Mouse (Mus musculus) embryonic facial prominence, embryonic 15.5 days (tissue): Measurements from ENCODE around the gene Atp2b2. TPM values are rescaled to one million over a fixed set of nuclear protein-coding genes. Genes with fewer than 3 reads are reported as not detected.

Source experiments
- ATAC-seq: fragments of 200-750 bp; cut with Nextera tagmentation; 2 replicates; pipeline ENCODE4 v1.8.0; 2017; ENCODE audit warnings: low read depth, moderate TSS enrichment; ENCODE audit not compliant: insufficient number of reproducible peaks, low FRiP score, low TSS enrichment
- H3K27ac ChIP-seq: fragments of 300-500 bp; sonication (generic); replicated peaks from 2 replicates; pipeline ENCODE4 v1.5.1; 2015; ENCODE audit warnings: mild to moderate bottlenecking, inconsistent platforms
- H3K27me3 ChIP-seq: fragments of 300-500 bp; sonication (generic); 2 replicates; pipeline ENCODE4 v1.6.1; 2015; ENCODE audit warnings: inconsistent platforms
- H3K36me3 ChIP-seq: fragments of 300-500 bp; sonication (generic); 2 replicates; pipeline ENCODE4 v1.6.1; 2015; ENCODE audit warnings: mild to moderate bottlenecking, inconsistent platforms
- H3K4me1 ChIP-seq: fragments of 300-500 bp; sonication (generic); 2 replicates; pipeline ENCODE4 v1.6.1; 2015; ENCODE audit warnings: inconsistent platforms
- H3K4me2 ChIP-seq: fragments of 300-500 bp; sonication (generic); replicated peaks from 2 replicates; pipeline ENCODE4 v1.6.1; 2015; ENCODE audit warnings: mild to moderate bottlenecking, inconsistent platforms
- H3K4me3 ChIP-seq: fragments of 300-500 bp; sonication (generic); replicated peaks from 2 replicates; pipeline ENCODE4 v1.5.1; 2015; ENCODE audit warnings: mild to moderate bottlenecking, inconsistent platforms
- H3K9ac ChIP-seq: fragments of 300-500 bp; sonication (generic); 2 replicates; pipeline ENCODE4 v1.6.1; 2015; ENCODE audit warnings: inconsistent platforms
- H3K9me3 ChIP-seq: fragments of 300-500 bp; sonication (generic); replicated peaks from 2 replicates; pipeline ENCODE4 v1.6.1; 2016; ENCODE audit warnings: inconsistent platforms
- WGBS: fragments of 180-500 bp; shearing (Covaris S2); methylation state at CpG from one replicate; pipeline ENCODE4 v1.1.7; 2015; 5-methylcytosine and 5-hydroxymethylcytosine counted together
- polyA plus RNA-seq: library from polyadenylated mRNA; unstranded; fragments of >200 nt; fragmentation: Nextera tagmentation; extraction: Ambion mirVana; gene quantifications from 2 replicates; pipeline ENCODE4 v1.2.1, GENCODE M21; 2015

The Atp2b2 gene
- polyA plus RNA-seq, 1 experiment from 2014 or later = 0.13 TPM

DNA sequence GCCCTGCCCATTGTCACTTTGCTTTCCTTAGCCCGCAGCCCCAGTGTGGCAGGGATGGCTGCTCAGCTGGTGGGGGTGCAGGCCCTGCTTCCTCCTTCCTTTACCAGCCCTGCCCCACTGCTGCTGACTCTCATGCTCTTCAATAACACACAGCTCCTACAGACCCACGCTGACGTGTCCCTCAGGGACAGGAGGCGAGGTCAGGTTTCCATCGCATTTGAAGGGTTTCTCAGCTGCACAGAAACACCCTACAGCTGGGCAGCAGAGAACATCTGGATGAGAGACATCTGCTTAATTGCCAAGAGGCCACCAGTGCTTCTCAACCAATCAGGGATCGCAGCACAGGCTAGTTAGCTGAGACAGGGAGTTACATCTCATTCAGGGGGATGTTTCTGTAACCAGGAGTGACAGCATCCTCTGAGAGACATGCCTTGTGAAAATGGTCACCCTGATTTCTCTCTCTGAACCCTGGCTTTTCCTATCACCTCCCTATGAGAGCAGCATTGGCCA is 254.9 kb downstream of the Atp2b2 start:
- H3K36me3 ChIP-seq = no peaks in the 10 kb centered on the region
- peaks cover 11% of the 10 kb centered on the region for H3K4me1 ChIP-seq
- ATAC-seq = no peak
- H3K9me3 ChIP-seq = no peaks in the 10 kb centered on the region
- no peak overlapping the region for H3K4me3 ChIP-seq
- 15% methylated on average over 6 of the region's 6 CpGs for WGBS
- H3K9ac ChIP-seq = no peak overlapping the region
- H3K27ac ChIP-seq = no peak overlapping the region
- H3K4me2 ChIP-seq = no peak overlapping the region
- no peaks in the 10 kb centered on the region for H3K27me3 ChIP-seq

DNA sequence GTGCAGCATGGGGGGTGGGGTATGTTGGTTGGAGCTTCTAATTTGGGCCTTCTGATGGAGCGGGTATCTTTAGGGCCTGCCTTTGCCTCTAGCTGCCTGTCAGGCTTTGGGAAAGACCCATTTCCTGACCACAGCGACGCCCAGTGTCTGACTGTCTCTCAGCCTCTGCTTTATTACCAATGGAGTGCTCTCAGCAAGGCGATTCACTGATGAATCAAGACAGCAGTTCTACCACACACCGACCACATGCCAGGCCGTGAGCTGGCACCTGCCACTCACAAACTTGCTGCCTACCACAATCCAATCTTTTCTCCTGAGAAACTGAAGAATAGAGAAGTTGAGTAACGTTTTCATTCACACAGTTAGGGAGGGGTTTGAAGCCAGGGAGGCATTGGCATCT is 256.8 kb downstream of the Atp2b2 start:
- H3K9me3 ChIP-seq = no peaks in the 10 kb centered on the region

DNA sequence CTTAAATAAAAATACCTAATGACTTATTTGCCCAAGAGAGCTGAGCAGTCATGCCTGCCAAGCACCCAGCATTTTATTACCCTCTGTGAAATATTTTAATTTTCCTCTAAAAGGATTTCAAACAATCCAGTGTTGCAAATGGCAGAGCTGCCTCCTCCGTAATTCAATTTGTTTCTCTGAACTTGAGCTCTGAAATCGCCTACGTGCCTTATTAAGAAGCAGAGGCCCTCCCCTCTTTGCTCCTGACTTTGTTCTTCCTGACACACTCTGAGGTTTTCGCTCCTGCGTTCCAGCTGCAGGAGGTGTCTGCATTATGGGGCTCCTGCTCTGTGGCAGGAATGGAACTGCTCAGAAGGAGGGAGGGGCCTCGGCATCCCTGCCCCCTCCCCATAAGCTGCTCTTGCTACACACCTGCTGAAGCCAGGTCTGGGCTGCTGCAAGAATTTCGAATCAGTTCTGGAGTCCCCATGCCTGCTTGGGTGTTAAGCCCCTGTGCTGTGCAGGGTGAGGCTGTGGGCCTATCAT is 264.1 kb downstream of the Atp2b2 start:
- no peak overlapping the region for H3K9ac ChIP-seq
- H3K4me2 ChIP-seq = no peak overlapping the region
- H3K9me3 ChIP-seq = no peaks in the 10 kb centered on the region
- no peak overlapping the region for H3K27ac ChIP-seq
- H3K36me3 ChIP-seq = no peaks in the 10 kb centered on the region
- WGBS = 37% methylated on average over 7 of the region's 7 CpGs
- H3K4me3 ChIP-seq = no peak overlapping the region
- no peaks in the 10 kb centered on the region for H3K4me1 ChIP-seq
- no peak for ATAC-seq
- no peaks in the 10 kb centered on the region; the same call in 1 of the 2 replicates for H3K27me3 ChIP-seq

More for the DNA sequence above, 256.8 kb downstream of the Atp2b2 start:
- no peak for ATAC-seq
- no peak overlapping the region for H3K4me2 ChIP-seq
- H3K9ac ChIP-seq = no peak overlapping the region
- H3K27me3 ChIP-seq = no peaks in the 10 kb centered on the region
- peaks cover 11% of the 10 kb centered on the region for H3K4me1 ChIP-seq
- H3K27ac ChIP-seq = no peak overlapping the region
- no peaks in the 10 kb centered on the region for H3K36me3 ChIP-seq
- no peak overlapping the region for H3K4me3 ChIP-seq
- WGBS = 79% methylated on average over 7 of the region's 7 CpGs

DNA sequence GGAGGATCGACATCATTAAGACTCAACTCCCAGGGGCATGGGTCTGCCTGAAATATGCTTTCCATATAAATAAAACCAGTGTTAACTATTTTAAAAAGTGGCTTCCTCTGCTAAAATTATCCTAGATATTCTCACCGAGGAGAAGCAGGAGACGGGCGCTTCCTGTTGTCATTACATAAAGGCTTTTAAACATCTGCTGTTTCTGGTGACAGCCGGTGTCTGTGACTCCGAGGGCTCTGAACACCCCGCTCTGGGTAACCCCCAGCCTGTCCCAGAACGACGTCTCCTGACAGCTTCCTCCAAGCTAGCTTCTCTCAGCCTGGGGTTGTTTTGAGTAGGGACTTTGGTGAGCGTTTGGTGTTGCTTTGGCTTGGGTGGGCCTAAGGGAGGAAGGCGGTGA is 273.6 kb downstream of the Atp2b2 start:
- Histone ChIP-seq H3K9ac (no peak overlapping the region), H3K4me2 (no peak overlapping the region), H3K27me3 (no peaks in the 10 kb centered on the region), H3K27ac (no peak overlapping the region), H3K36me3 (no peaks in the 10 kb centered on the region), H3K4me1 (no peaks in the 10 kb centered on the region), H3K4me3 (no peak overlapping the region), H3K9me3 (no peaks in the 10 kb centered on the region)
- ATAC-seq = no peak
- WGBS = 44% methylated on average over 11 of the region's 11 CpGs

DNA sequence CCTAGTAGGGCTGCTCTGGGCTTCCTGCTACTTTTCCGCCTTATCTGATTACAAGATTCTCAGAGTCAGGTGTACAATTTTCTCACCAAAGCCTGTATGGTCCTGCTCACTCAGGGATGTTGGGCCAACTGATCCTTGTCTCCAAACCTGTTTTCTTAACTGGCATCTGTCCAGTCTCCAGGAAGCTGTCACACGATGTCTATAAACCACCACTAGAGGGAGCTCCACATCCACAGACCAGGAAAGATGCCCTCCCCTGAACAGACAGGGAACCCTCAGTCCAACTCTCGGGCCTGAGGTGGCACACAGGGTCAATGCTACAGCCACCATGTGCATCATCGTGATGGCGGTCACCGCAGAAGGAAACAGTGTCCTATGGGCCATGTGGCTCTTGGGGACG is 280.8 kb downstream of the Atp2b2 start:
- no peaks in the 10 kb centered on the region for H3K4me1 ChIP-seq
- H3K36me3 ChIP-seq = no peaks in the 10 kb centered on the region
- no peak overlapping the region for H3K4me2 ChIP-seq
- no peak for ATAC-seq
- H3K4me3 ChIP-seq = no peak overlapping the region
- 29% methylated on average over 7 of the region's 7 CpGs for WGBS
- H3K27ac ChIP-seq = no peak overlapping the region
- H3K27me3 ChIP-seq = no peaks in the 10 kb centered on the region
- no peak overlapping the region for H3K9ac ChIP-seq
- H3K9me3 ChIP-seq = no peaks in the 10 kb centered on the region

DNA sequence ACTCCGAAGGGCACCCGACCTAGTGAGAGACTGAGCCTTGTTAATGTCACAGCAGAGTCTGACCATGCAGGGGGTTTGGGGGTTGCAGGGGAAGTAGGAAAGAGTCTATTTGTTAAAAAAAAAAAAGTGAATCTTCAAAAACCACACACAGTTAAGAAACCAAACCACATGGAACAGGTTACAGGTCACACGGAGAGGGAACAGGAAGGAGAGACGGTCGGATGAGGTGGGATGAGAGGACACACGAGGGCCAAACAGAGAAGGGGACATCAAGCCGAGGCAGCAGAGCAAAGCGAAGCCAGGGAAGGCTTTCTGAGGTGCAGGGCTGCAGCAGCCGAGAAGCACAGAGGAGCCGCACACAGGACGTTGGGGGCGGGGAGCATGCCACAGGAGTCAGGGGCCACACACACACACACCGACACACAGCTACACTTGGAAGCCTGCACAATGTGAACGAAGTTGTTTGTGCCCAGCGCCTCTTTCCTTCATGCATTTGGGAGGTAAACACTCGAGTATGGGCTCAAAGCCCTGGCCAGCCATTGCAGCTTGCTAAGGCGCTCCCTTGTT is 293.2 kb downstream of the Atp2b2 start:
- H3K9me3 ChIP-seq = no peaks in the 10 kb centered on the region
- H3K4me3 ChIP-seq = no peak overlapping the region
- H3K27ac ChIP-seq = no peak overlapping the region
- no peaks in the 10 kb centered on the region for H3K36me3 ChIP-seq
- no peak for ATAC-seq
- H3K4me1 ChIP-seq = no peaks in the 10 kb centered on the region
- no peak overlapping the region for H3K9ac ChIP-seq
- 55% methylated on average over 17 of the region's 17 CpGs for WGBS
- H3K4me2 ChIP-seq = no peak overlapping the region
- peaks cover 26% of the 10 kb centered on the region for H3K27me3 ChIP-seq

DNA sequence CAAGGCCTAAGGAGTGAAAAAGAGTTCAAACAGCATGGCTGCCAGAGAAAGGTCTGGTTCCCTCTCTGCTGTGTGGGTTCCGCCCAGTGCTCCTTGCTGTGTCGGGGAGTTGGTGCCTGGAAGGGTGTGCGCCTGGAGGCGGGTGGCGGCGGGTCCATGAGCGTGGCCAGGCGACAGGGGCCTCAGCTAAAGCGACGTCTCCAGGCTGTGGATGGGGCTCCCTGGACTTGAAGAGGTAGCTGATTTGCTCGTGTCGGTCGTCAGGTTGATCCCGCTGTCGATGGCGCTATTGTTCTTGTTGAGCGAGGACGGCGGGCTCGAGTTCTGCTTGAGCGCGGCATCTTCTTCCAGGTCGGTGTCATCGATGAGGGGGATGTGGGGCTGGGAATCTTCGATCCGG is 294.1 kb downstream of the Atp2b2 start:
- WGBS = 27% methylated on average over 26 of the region's 26 CpGs
- no peak overlapping the region for H3K4me3 ChIP-seq
- peak overlapping the region; percentile 21; the same call in 1 of the 2 replicates for H3K4me2 ChIP-seq

DNA sequence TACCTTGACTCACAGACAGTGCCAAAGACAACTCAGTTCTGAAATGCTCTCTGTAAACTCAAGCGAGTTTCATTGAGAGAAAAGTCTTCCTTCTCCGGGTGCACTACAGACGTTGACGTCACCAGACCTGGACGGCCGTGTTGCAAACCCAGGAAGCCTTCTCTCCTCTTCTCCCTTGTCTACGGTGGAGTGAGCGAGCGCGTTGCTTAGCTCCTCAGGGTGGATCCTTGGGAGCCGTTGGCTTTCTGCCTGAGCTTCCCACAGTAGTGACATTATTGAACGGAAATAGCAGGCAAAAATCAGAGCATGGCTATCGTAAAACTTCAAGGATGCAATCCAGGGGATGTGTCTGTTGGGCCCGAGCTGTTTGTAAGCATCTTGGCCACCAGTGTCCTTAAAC is 295.1 kb downstream of the Atp2b2 start:
- no peaks in the 10 kb centered on the region for H3K4me1 ChIP-seq
- ATAC-seq = no peak
- 84% methylated on average over 14 of the region's 14 CpGs for WGBS
- no peaks in the 10 kb centered on the region for H3K9me3 ChIP-seq
- H3K9ac ChIP-seq = no peak overlapping the region
- H3K4me2 ChIP-seq = no peak overlapping the region
- H3K27me3 ChIP-seq = peaks cover 26% of the 10 kb centered on the region
- H3K36me3 ChIP-seq = no peaks in the 10 kb centered on the region
- no peak overlapping the region for H3K27ac ChIP-seq
- no peak overlapping the region for H3K4me3 ChIP-seq

More for the DNA sequence above, 294.1 kb downstream of the Atp2b2 start:
- Histone ChIP-seq H3K27ac (no peak overlapping the region), H3K4me1 (no peaks in the 10 kb centered on the region), H3K9ac (no peak overlapping the region), H3K27me3 (peaks cover 26% of the 10 kb centered on the region), H3K36me3 (no peaks in the 10 kb centered on the region), H3K9me3 (no peaks in the 10 kb centered on the region)
- ATAC-seq = no peak

DNA sequence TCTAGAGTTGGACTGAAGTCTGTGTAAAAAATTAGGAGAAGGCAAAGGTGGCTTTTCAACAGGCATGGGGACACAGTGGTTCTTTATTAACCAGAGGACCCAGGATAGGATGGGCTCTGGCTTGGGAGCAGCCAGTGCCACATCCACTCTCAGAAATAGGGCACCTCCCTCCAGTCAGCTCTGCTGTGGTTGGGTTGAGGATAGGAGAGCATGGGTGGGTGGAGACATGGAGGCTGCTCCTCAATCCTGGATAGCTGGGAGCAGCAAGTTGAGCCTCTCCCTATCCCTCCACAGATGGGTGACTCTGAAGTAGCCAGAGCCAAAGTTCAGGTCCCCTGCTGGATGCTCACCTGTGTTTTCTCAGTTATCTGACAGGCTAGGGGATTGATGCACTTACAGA is 297.3 kb downstream of the Atp2b2 start:
- Histone ChIP-seq H3K9ac (no peak overlapping the region), H3K4me1 (peaks cover 4% of the 10 kb centered on the region; the same call in 1 of the 2 replicates), H3K4me3 (no peak overlapping the region), H3K9me3 (no peaks in the 10 kb centered on the region), H3K27me3 (peaks cover 26% of the 10 kb centered on the region), H3K36me3 (no peaks in the 10 kb centered on the region), H3K4me2 (no peak overlapping the region), H3K27ac (no peak overlapping the region)
- ATAC-seq = no peak

DNA sequence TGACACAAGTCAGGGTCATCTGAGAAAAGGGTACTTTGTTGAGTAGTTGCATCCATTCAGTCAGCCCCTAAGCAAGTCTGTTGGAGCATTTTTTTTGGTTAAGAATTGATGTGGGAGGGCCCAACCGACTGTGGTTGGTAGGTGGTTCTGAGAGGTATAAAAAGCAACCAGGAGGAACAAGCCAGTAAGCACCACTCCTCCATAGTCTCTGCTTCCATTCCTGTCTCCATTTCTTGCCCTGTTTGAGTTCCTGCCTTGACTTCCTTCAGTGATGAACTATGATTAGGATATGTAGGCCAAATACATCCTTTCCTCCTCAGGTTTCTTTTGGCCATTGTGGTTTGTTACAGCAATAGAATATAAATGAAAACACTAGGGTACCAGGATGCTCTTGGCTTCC is 299.3 kb downstream of the Atp2b2 start:
- no peak overlapping the region for H3K4me3 ChIP-seq
- peaks cover 5% of the 10 kb centered on the region; the same call in 1 of the 2 replicates for H3K36me3 ChIP-seq
- WGBS = 61% methylated on average over 1 of the region's 1 CpGs
- peaks cover 7% of the 10 kb centered on the region for H3K27me3 ChIP-seq
- no peak overlapping the region for H3K4me2 ChIP-seq
- H3K9ac ChIP-seq = no peak overlapping the region
- peaks cover 14% of the 10 kb centered on the region for H3K4me1 ChIP-seq
- H3K27ac ChIP-seq = no peak overlapping the region
- H3K9me3 ChIP-seq = no peaks in the 10 kb centered on the region
- no peak for ATAC-seq

DNA sequence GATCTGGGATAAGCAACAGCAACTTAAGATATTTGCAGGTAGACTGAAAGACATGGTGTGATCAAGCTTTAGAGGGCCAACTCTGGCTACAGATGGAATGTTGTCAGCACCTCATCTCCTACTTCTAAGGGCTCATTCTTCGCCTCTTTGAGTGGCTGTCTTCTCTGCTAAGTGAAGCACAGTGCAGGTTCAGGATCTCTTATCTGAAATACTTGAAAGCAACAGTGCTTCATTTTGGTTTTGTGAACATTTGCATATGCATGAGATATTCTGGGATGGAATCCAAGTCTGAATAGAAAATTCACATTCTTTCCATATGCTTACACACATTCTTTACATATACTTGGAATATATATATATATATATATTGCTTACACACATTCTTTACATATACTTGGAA is 300.1 kb downstream of the Atp2b2 start:
- H3K9ac ChIP-seq = no peak overlapping the region
- peaks cover 14% of the 10 kb centered on the region for H3K4me1 ChIP-seq
- no peak for ATAC-seq
- H3K27me3 ChIP-seq = peaks cover 6% of the 10 kb centered on the region
- no peak overlapping the region for H3K4me2 ChIP-seq
- no peak overlapping the region for H3K4me3 ChIP-seq
- WGBS = 84% methylated on average over 1 of the region's 1 CpGs
- peaks cover 12% of the 10 kb centered on the region for H3K36me3 ChIP-seq
- H3K9me3 ChIP-seq = no peaks in the 10 kb centered on the region
- no peak overlapping the region for H3K27ac ChIP-seq

DNA sequence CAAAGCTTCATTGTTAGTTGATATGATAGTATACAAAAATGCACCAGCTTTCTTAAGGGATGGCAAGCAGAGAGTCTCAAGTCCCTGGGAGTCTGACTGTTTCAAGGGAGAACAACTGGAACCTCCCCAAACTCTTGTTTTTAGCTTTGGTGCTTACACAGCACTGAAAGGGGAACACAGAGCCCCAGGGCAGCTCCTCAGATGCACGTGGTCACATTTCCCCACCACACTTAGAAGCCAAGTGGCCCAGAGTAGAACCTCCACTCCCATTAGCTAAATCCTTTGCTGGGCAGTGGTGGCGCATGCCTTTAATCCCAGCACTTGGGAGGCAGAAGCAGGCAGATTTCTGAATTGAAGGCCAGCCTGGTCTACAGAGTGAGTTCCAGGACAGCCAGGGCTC is 301.0 kb downstream of the Atp2b2 start:
- Histone ChIP-seq H3K9me3 (no peaks in the 10 kb centered on the region), H3K9ac (no peak overlapping the region), H3K27ac (no peak overlapping the region), H3K4me2 (no peak overlapping the region), H3K27me3 (peaks cover 3% of the 10 kb centered on the region), H3K4me1 (peaks cover 14% of the 10 kb centered on the region), H3K36me3 (peaks cover 20% of the 10 kb centered on the region), H3K4me3 (no peak overlapping the region)
- ATAC-seq = no peak
- 67% methylated on average over 2 of the region's 2 CpGs for WGBS
